Mouse (Mus musculus) kidney, embryonic 15.5 days (tissue): ENCODE measurements around the gene Jdp2. TPM values are rescaled to one million over a fixed set of nuclear protein-coding genes. Genes with fewer than 3 reads are reported as not detected.

ENCODE experiments used
- ATAC-seq: fragments of 200-750 bp; cut with Nextera tagmentation; replicated peaks from 2 replicates; pipeline ENCODE4 v1.8.0; 2017; ENCODE audit warnings: moderate TSS enrichment; ENCODE audit not compliant: low FRiP score
- H3K27ac ChIP-seq: fragments of 300-500 bp; sonication (generic); 2 replicates; pipeline ENCODE4 v1.5.1; 2015; ENCODE audit warnings: mild to moderate bottlenecking, inconsistent platforms
- H3K27me3 ChIP-seq: fragments of 300-500 bp; sonication (generic); 2 replicates; pipeline ENCODE4 v1.6.1; 2015; ENCODE audit warnings: inconsistent platforms
- H3K36me3 ChIP-seq: fragments of 300-500 bp; sonication (generic); 2 replicates; pipeline ENCODE4 v1.6.1; 2015; ENCODE audit warnings: inconsistent platforms
- H3K4me1 ChIP-seq: fragments of 300-500 bp; sonication (generic); 2 replicates; pipeline ENCODE4 v1.6.1; 2015; ENCODE audit warnings: inconsistent platforms
- H3K4me2 ChIP-seq: fragments of 300-500 bp; sonication (generic); 2 replicates; pipeline ENCODE4 v1.6.1; 2015; ENCODE audit warnings: moderate library complexity, mild to moderate bottlenecking, inconsistent platforms
- H3K4me3 ChIP-seq: fragments of 300-500 bp; sonication (generic); replicated peaks from 2 replicates; pipeline ENCODE4 v1.5.1; 2015; ENCODE audit warnings: mild to moderate bottlenecking, inconsistent platforms
- H3K9ac ChIP-seq: fragments of 300-500 bp; sonication (generic); 2 replicates; pipeline ENCODE4 v1.6.1; 2015; ENCODE audit warnings: mild to moderate bottlenecking, inconsistent platforms
- H3K9me3 ChIP-seq: fragments of 300-500 bp; sonication (generic); replicated peaks from 2 replicates; pipeline ENCODE4 v1.6.1; 2016; ENCODE audit warnings: inconsistent platforms
- WGBS: fragments of 180-500 bp; shearing (Covaris S2); methylation state at CpG from one replicate; pipeline ENCODE4 v1.1.7; 2015; ENCODE audit warnings: mixed read lengths; 5-methylcytosine and 5-hydroxymethylcytosine counted together
- polyA plus RNA-seq: library from polyadenylated mRNA; unstranded; fragments of >200 nt; fragmentation: Nextera tagmentation; extraction: Ambion mirVana; gene quantifications from 2 replicates; pipeline ENCODE4 v1.2.1, GENCODE M21; 2015

Jdp2 gene
- polyA plus RNA-seq, 1 experiment from 2014 or later = 0.61 TPM

GRCm38 (mm10) chr12:85602811-85603210, 4.0 kb downstream of the Jdp2 start:
- 44% methylated on average over 12 of the region's 12 CpGs for WGBS

GRCm38 (mm10) chr12:85603767-85604166, 4.9 kb downstream of the Jdp2 start:
- no peak overlapping the region for H3K27ac ChIP-seq
- 70% methylated on average over 9 of the region's 9 CpGs for WGBS

More at GRCm38 (mm10) chr12:85602811-85603210, 4.0 kb downstream of the Jdp2 start:
- no peak overlapping the region for H3K9ac ChIP-seq
- H3K27me3 ChIP-seq = peaks cover 28% of the 10 kb centered on the region
- H3K36me3 ChIP-seq = no peaks in the 10 kb centered on the region
- H3K4me1 ChIP-seq = peaks cover 57% of the 10 kb centered on the region
- H3K9me3 ChIP-seq = no peaks in the 10 kb centered on the region
- no peak for ATAC-seq
- H3K4me3 ChIP-seq = no peak overlapping the region
- no peak overlapping the region for H3K27ac ChIP-seq
- H3K4me2 ChIP-seq = no peak overlapping the region

GRCm38 (mm10) chr12:85604301-85604998, 5.6 kb downstream of the Jdp2 start:
- Histone ChIP-seq H3K4me2 (no peak overlapping the region), H3K4me3 (no peak overlapping the region), H3K36me3 (peaks cover 4% of the 10 kb centered on the region; the same call in 1 of the 2 replicates), H3K4me1 (peaks cover 46% of the 10 kb centered on the region), H3K27me3 (peaks cover 26% of the 10 kb centered on the region), H3K9ac (no peak overlapping the region), H3K9me3 (no peaks in the 10 kb centered on the region), H3K27ac (no peak overlapping the region)
- no peak for ATAC-seq
- 59% methylated on average over 9 of the region's 9 CpGs for WGBS

More at GRCm38 (mm10) chr12:85603767-85604166, 4.9 kb downstream of the Jdp2 start:
- Histone ChIP-seq H3K9me3 (no peaks in the 10 kb centered on the region), H3K9ac (no peak overlapping the region), H3K4me2 (no peak overlapping the region), H3K36me3 (peaks cover 4% of the 10 kb centered on the region; the same call in 1 of the 2 replicates), H3K27me3 (peaks cover 26% of the 10 kb centered on the region), H3K4me1 (peaks cover 49% of the 10 kb centered on the region), H3K4me3 (no peak overlapping the region)
- no peak for ATAC-seq

GRCm38 (mm10) chr12:85607519-85608449, 9.0 kb downstream of the Jdp2 start:
- Histone ChIP-seq H3K9ac (no peak overlapping the region), H3K27me3 (no peaks in the 10 kb centered on the region), H3K4me3 (no peak overlapping the region), H3K9me3 (no peaks in the 10 kb centered on the region), H3K4me2 (no peak overlapping the region), H3K27ac (no peak overlapping the region), H3K4me1 (peaks cover 16% of the 10 kb centered on the region), H3K36me3 (peaks cover 15% of the 10 kb centered on the region; the same call in 1 of the 2 replicates)
- no peak for ATAC-seq
- WGBS = 81% methylated on average over 14 of the region's 14 CpGs

- H3K36me3 ChIP-seq = peaks cover 15% of the 10 kb centered on the region; the same call in 1 of the 2 replicates
- no peak for ATAC-seq
- H3K9ac ChIP-seq = no peak overlapping the region
- no peaks in the 10 kb centered on the region for H3K27me3 ChIP-seq
- H3K4me1 ChIP-seq = peaks cover 4% of the 10 kb centered on the region; the same call in 1 of the 2 replicates
- no peak overlapping the region for H3K4me3 ChIP-seq
- H3K27ac ChIP-seq = no peak overlapping the region
- no peak overlapping the region for H3K4me2 ChIP-seq
- no peaks in the 10 kb centered on the region for H3K9me3 ChIP-seq
- WGBS = 75% methylated on average over 9 of the region's 9 CpGs
These were observed 11.3 kb downstream of the Jdp2 start for GRCm38 (mm10) chr12:85610167-85610566.

- ATAC-seq = no peak
- H3K9ac ChIP-seq = no peak overlapping the region
- no peak overlapping the region for H3K4me3 ChIP-seq
- WGBS = 48% methylated on average over 4 of the region's 4 CpGs
- peaks cover 4% of the 10 kb centered on the region for H3K4me1 ChIP-seq
- peaks cover 15% of the 10 kb centered on the region; the same call in 1 of the 2 replicates for H3K36me3 ChIP-seq
- no peak overlapping the region for H3K27ac ChIP-seq
- H3K4me2 ChIP-seq = no peak overlapping the region
- H3K9me3 ChIP-seq = no peaks in the 10 kb centered on the region
- H3K27me3 ChIP-seq = no peaks in the 10 kb centered on the region
These were observed 15.3 kb downstream of the Jdp2 start for GRCm38 (mm10) chr12:85614090-85614489.

- H3K9me3 ChIP-seq = no peaks in the 10 kb centered on the region
- 84% methylated on average over 8 of the region's 8 CpGs for WGBS
- no peaks in the 10 kb centered on the region for H3K27me3 ChIP-seq
- peaks cover 14% of the 10 kb centered on the region for H3K4me1 ChIP-seq
- ATAC-seq = no peak
- no peak overlapping the region for H3K4me3 ChIP-seq
- no peak overlapping the region for H3K27ac ChIP-seq
- H3K9ac ChIP-seq = no peak overlapping the region
- peaks cover 15% of the 10 kb centered on the region; the same call in 1 of the 2 replicates for H3K36me3 ChIP-seq
- H3K4me2 ChIP-seq = no peak overlapping the region
These were observed 16.7 kb downstream of the Jdp2 start for GRCm38 (mm10) chr12:85615486-85615885.

GRCm38 (mm10) chr12:85617885-85618284, 19.1 kb downstream of the Jdp2 start:
- H3K4me3 ChIP-seq = no peak overlapping the region
- no peak overlapping the region for H3K27ac ChIP-seq
- no peak for ATAC-seq
- peaks cover 21% of the 10 kb centered on the region for H3K4me1 ChIP-seq
- no peak overlapping the region for H3K4me2 ChIP-seq
- H3K9me3 ChIP-seq = no peaks in the 10 kb centered on the region
- peaks cover 4% of the 10 kb centered on the region; the same call in 1 of the 2 replicates for H3K36me3 ChIP-seq
- H3K27me3 ChIP-seq = no peaks in the 10 kb centered on the region
- WGBS = 79% methylated on average over 9 of the region's 9 CpGs
- H3K9ac ChIP-seq = no peak overlapping the region

GRCm38 (mm10) chr12:85618430-85618829, 19.6 kb downstream of the Jdp2 start:
- peaks cover 4% of the 10 kb centered on the region; the same call in 1 of the 2 replicates for H3K36me3 ChIP-seq
- no peak overlapping the region for H3K27ac ChIP-seq
- peaks cover 23% of the 10 kb centered on the region for H3K4me1 ChIP-seq
- no peak overlapping the region for H3K9ac ChIP-seq
- ATAC-seq = no peak
- H3K9me3 ChIP-seq = no peaks in the 10 kb centered on the region
- H3K27me3 ChIP-seq = no peaks in the 10 kb centered on the region
- no peak overlapping the region for H3K4me2 ChIP-seq
- H3K4me3 ChIP-seq = no peak overlapping the region
- 75% methylated on average over 5 of the region's 5 CpGs for WGBS

- no peaks in the 10 kb centered on the region for H3K9me3 ChIP-seq
- no peak overlapping the region for H3K4me2 ChIP-seq
- WGBS = 78% methylated on average over 7 of the region's 7 CpGs
- H3K27me3 ChIP-seq = no peaks in the 10 kb centered on the region
- H3K27ac ChIP-seq = no peak overlapping the region
- ATAC-seq = no peak
- no peak overlapping the region for H3K4me3 ChIP-seq
- H3K4me1 ChIP-seq = peaks cover 30% of the 10 kb centered on the region
- peaks cover 4% of the 10 kb centered on the region; the same call in 1 of the 2 replicates for H3K36me3 ChIP-seq
- no peak overlapping the region for H3K9ac ChIP-seq
These were observed 20.6 kb downstream of the Jdp2 start for GRCm38 (mm10) chr12:85619283-85619897.

- H3K36me3 ChIP-seq = peaks cover 4% of the 10 kb centered on the region; the same call in 1 of the 2 replicates
- no peaks in the 10 kb centered on the region for H3K9me3 ChIP-seq
- H3K4me3 ChIP-seq = no peak overlapping the region
- no peak for ATAC-seq
- WGBS = 41% methylated on average over 11 of the region's 11 CpGs
- H3K27ac ChIP-seq = no peak overlapping the region
- H3K4me1 ChIP-seq = peaks cover 30% of the 10 kb centered on the region
- no peak overlapping the region for H3K9ac ChIP-seq
- no peaks in the 10 kb centered on the region for H3K27me3 ChIP-seq
- H3K4me2 ChIP-seq = no peak overlapping the region
These were observed 21.1 kb downstream of the Jdp2 start for GRCm38 (mm10) chr12:85619898-85620443.
